Mouse (Mus musculus) heart, adult 2 months (tissue): ENCODE results near the gene Eid3. TPM values are rescaled to one million over a fixed set of nuclear protein-coding genes. Genes with fewer than 3 reads are reported as not detected.

Experiments
- DNase-seq, 2 experiments: peaks; one replicate each; pipeline ENCODE4 v3.0.0; 2021
- H3K27ac ChIP-seq: fragments of 200-600 bp; 2 replicates; pipeline ENCODE4 v1.8.1; 2022
- H3K27me3 ChIP-seq: fragments of 200-500 bp; 2 replicates; pipeline ENCODE4 v1.6.1; 2012; ENCODE audit warnings: mild to moderate bottlenecking, low read length, inconsistent platforms, mixed read lengths; ENCODE audit not compliant: control insufficient read depth, insufficient read depth
- H3K36me3 ChIP-seq: fragments of 200-500 bp; 2 replicates; pipeline ENCODE4 v1.6.1; 2012; ENCODE audit warnings: low read length, inconsistent platforms; ENCODE audit not compliant: control insufficient read depth, insufficient read depth
- H3K4me1 ChIP-seq: fragments of 200-500 bp; 2 replicates; pipeline ENCODE4 v1.6.1; 2011; ENCODE audit warnings: low read length; ENCODE audit not compliant: control insufficient read depth, insufficient read depth
- H3K4me3 ChIP-seq: fragments of 200-600 bp; 2 replicates; pipeline ENCODE4 v1.8.1; 2022
- H3K79me2 ChIP-seq: fragments of 200-500 bp; replicated peaks from 2 replicates; pipeline ENCODE4 v1.6.1; 2012; ENCODE audit warnings: mild to moderate bottlenecking, inconsistent platforms, low read length, moderate library complexity, mixed read lengths; ENCODE audit not compliant: control insufficient read depth, insufficient read depth
- H3K9ac ChIP-seq: fragments of 200-500 bp; 2 replicates; pipeline ENCODE4 v1.6.1; 2012; ENCODE audit warnings: low read depth, mild to moderate bottlenecking, control low read depth, inconsistent platforms, low read length, mixed read lengths
- CTCF ChIP-seq: fragments of 200-600 bp; IDR thresholded peaks from 2 replicates; pipeline ENCODE4 v1.8.1; 2022; ENCODE audit warnings: antibody characterized with exemption, mild to moderate bottlenecking, moderate library complexity
- EP300 ChIP-seq: fragments of 200-500 bp; IDR thresholded peaks from 2 replicates; pipeline ENCODE4 v1.6.1; 2011; ENCODE audit warnings: low read depth, low read length, control low read depth; ENCODE audit not compliant: insufficient read depth
- POLR2A ChIP-seq: fragments of 200-500 bp; IDR thresholded peaks from 2 replicates; pipeline ENCODE4 v1.6.1; 2011; ENCODE audit warnings: mild to moderate bottlenecking, low read depth, low read length, control low read depth; ENCODE audit not compliant: insufficient read depth
- WGBS: fragments of 180-500 bp; shearing (Covaris S2); methylation state at CpG from one replicate; pipeline ENCODE4 v1.1.7; 2018; 5-methylcytosine and 5-hydroxymethylcytosine counted together
- intact Hi-C: fragments of 180-260 bp; cut with DNase I; formaldehyde crosslinking; loops from one replicate; pipeline ENCODE4 v1.15.1; 2025
- polyA plus RNA-seq: library from polyadenylated mRNA; depleted of rRNA; stranded (reverse); fragments of >200 nt; gene quantifications from 2 replicates; pipeline ENCODE4 v1.2.3, GENCODE M21; 2012
- total RNA-seq, 2 experiments: library from RNA; stranded (reverse); gene quantifications; 2 replicates each; pipeline ENCODE4 v1.2.3; 2021

Eid3 gene
- total and polyA plus RNA-seq, 3 experiments = 0.21 to 0.63 (median 0.45) TPM

- Histone ChIP-seq H3K4me1 (no peaks in the 10 kb centered on the region), H3K4me3 (no peak overlapping the region), H3K9ac (no peak overlapping the region), H3K27me3 (no peaks in the 10 kb centered on the region), H3K27ac (no peak overlapping the region), H3K36me3 (no peaks in the 10 kb centered on the region), H3K79me2 (no peaks in the 10 kb centered on the region)
- no peak for DNase-seq
- TF ChIP-seq POLR2A (no peak), CTCF (no peak), EP300 (no peak)
- WGBS = 34% methylated on average over 10 of the region's 10 CpGs
- intact Hi-C loops = no loop called here
These were observed 41.9 kb upstream of the Eid3 start for GRCm38 (mm10) chr10:82824541-82824940.

- intact Hi-C loops = no loop called here
- TF ChIP-seq EP300 (no peak), POLR2A (no peak), CTCF (no peak)
- no peaks in the 10 kb centered on the region for H3K36me3 ChIP-seq
These were observed 39.9 kb upstream of the Eid3 start for GRCm38 (mm10) chr10:82826516-82826915.

GRCm38 (mm10) chr10:82833926-82834325 is 32.5 kb upstream of the Eid3 start, which contains the start of gene Txnrd1:
TSS of gene Txnrd1 (plus strand) at chr10:82833951.
- Histone ChIP-seq H3K27ac (no peak within 1 kb of the TSS), H3K4me1 (no peaks in the 10 kb centered on the region), H3K36me3 (no peaks in the 10 kb centered on the region), H3K9ac (no peak within 1 kb of the TSS), H3K4me3 (no peak within 1 kb of the TSS), H3K79me2 (no peaks in the 10 kb centered on the region), H3K27me3 (no peaks in the 10 kb centered on the region)
- no peak for DNase-seq
- intact Hi-C loops = no loop called here
- no peak for TF ChIP-seq CTCF
- TF ChIP-seq EP300 = no peak
- TF ChIP-seq POLR2A = no peak
- 77% methylated on average over 9 of the region's 9 CpGs for WGBS

More at GRCm38 (mm10) chr10:82826516-82826915, 39.9 kb upstream of the Eid3 start:
- no peak overlapping the region for H3K9ac ChIP-seq
- no peaks in the 10 kb centered on the region for H3K4me1 ChIP-seq
- 57% methylated on average over 6 of the region's 6 CpGs for WGBS
- no peaks in the 10 kb centered on the region for H3K27me3 ChIP-seq
- H3K27ac ChIP-seq = no peak overlapping the region
- H3K79me2 ChIP-seq = no peaks in the 10 kb centered on the region
- no peak for DNase-seq
- H3K4me3 ChIP-seq = no peak overlapping the region

- DNase-seq = no peak
- intact Hi-C loops = no loop called here
- H3K9ac ChIP-seq = no peak overlapping the region
- H3K4me3 ChIP-seq = no peak overlapping the region
- H3K79me2 ChIP-seq = no peaks in the 10 kb centered on the region
- TF ChIP-seq EP300 = no peak
- TF ChIP-seq POLR2A = no peak
- TF ChIP-seq CTCF = no peak
- H3K4me1 ChIP-seq = no peaks in the 10 kb centered on the region
- H3K27me3 ChIP-seq = no peaks in the 10 kb centered on the region
- 86% methylated on average over 3 of the region's 3 CpGs for WGBS
- H3K36me3 ChIP-seq = no peaks in the 10 kb centered on the region
- no peak overlapping the region for H3K27ac ChIP-seq
These were observed 30.5 kb upstream of the Eid3 start for GRCm38 (mm10) chr10:82835898-82836297.

- no peaks in the 10 kb centered on the region for H3K36me3 ChIP-seq
- no peaks in the 10 kb centered on the region for H3K27me3 ChIP-seq
- no peak overlapping the region for H3K9ac ChIP-seq
- intact Hi-C loops = no loop called here
- 82% methylated on average over 7 of the region's 7 CpGs for WGBS
- no peak overlapping the region for H3K27ac ChIP-seq
- TF ChIP-seq POLR2A (no peak), EP300 (no peak), CTCF (no peak)
- no peak overlapping the region for H3K4me3 ChIP-seq
- H3K79me2 ChIP-seq = no peaks in the 10 kb centered on the region
- no peaks in the 10 kb centered on the region for H3K4me1 ChIP-seq
- DNase-seq = no peak
These were observed 28.0 kb upstream of the Eid3 start for GRCm38 (mm10) chr10:82838390-82838789.

GRCm38 (mm10) chr10:82844090-82844489 is 22.3 kb upstream of the Eid3 start:
- 72% methylated on average over 6 of the region's 6 CpGs for WGBS
- H3K9ac ChIP-seq = no peak overlapping the region
- intact Hi-C loops = no loop called here
- no peaks in the 10 kb centered on the region for H3K27me3 ChIP-seq
- H3K4me3 ChIP-seq = no peak overlapping the region
- H3K4me1 ChIP-seq = no peaks in the 10 kb centered on the region
- no peaks in the 10 kb centered on the region for H3K79me2 ChIP-seq
- no peak for TF ChIP-seq POLR2A
- TF ChIP-seq EP300 = no peak
- no peak for TF ChIP-seq CTCF
- no peaks in the 10 kb centered on the region for H3K36me3 ChIP-seq
- H3K27ac ChIP-seq = no peak overlapping the region
- no peak for DNase-seq
